Mouse (Mus musculus): ENCODE measurements at regions not wholly inside any gene's neighbourhood (a gene's known extent, or its start where the extent isn't known, plus 50 kb on each side); places are given as distances from the start of the nearest gene placed in this dataset.

DNA sequence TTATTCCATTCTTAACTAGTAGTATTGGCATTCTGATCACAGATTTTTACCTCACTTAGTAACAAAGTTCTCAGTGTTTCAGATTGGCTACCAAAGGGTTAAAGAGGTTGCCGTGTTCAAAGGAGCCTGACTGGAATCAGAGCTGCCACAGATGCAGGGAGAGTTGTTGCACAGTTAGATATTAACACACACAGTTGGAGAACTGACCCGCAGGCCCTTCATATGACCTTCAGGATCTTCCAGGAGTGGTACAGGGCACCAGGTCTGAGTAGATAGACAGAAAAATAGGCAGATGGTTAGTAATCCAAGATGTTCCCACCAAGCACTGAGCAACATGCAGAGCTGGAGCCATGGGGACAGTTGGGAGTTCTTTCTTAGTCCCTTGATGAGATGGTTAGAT is 123.1 kb downstream of the Tmem17 start:
- TF ChIP-seq EP300 (IDR thresholded peaks at IDR 0.05; ENCODE audit: low read depth) = no peak
- no peak for TF ChIP-seq CTCF (IDR thresholded peaks at IDR 0.05; ENCODE audit: low read depth)
